Mouse (Mus musculus) adrenal gland (tissue): Measurements from ENCODE around the gene Syne4.

Source experiments
- intact Hi-C: fragments of 180-260 bp; cut with DNase I; formaldehyde crosslinking; loops from one replicate; pipeline ENCODE4 v1.15.1; 2025

Syne4 gene

DNA sequence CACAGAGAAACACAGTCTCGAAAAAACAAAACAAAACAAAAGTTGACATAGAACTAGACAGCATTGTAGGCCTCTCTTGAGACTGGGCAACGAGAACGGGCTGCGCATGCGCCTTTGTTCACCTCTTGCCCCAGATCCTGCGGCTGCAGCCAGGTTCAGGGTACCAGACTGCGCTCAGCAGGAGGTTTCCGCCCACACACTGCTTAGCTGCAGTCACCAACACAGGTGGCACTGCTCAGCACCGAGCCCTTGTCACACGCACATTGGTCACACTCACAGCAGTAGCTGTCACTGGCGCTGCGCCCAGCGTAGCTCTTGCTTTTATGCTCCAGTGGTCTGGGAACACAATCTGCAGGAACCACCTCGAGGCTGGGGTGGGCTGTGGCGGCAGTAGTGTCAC, 12.5 kb downstream of the Syne4 start:
- intact Hi-C loops, result no loop called here

DNA sequence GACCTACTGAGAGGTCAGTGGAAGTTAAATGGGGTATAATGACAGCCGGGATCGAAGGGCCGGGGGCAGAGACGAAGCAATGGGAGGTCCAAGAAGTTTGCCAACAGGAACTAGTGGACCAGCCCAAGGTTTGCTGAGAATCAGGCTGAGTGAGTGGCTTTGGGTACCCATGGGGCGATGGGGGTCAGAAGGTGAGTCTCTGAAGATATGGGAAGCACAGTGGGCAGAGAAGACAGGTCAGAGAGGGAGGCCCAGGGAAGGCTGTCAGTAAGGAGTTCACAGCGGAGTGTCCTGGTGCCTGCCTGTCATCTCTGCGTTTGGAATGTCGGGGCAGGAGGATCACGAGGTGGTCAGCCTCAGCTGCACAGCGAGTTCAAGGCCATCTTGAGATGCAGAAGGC, 13.8 kb downstream of the Syne4 start:
- intact Hi-C loops, result no loop called here

DNA sequence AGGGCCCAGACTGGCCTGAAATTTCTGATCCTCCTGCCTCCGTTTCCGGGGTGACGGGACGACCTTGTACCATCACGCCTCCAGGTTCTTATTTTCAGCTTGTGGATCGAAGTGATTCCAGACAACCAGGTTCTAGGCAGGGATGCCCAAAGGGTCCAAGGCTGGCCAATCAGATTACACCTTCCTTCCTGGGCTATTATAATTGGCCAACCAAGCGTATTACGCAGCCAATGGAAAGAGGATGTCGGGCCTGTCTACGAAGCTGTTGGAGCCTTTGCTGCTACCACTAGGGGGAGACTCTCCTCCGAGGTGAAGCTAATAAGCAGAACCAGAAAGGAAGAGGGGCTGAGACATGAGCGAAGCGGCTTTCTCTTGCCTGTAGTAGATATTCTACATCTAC, 17.3 kb downstream of the Syne4 start:
- intact Hi-C loops, result no loop called here

DNA sequence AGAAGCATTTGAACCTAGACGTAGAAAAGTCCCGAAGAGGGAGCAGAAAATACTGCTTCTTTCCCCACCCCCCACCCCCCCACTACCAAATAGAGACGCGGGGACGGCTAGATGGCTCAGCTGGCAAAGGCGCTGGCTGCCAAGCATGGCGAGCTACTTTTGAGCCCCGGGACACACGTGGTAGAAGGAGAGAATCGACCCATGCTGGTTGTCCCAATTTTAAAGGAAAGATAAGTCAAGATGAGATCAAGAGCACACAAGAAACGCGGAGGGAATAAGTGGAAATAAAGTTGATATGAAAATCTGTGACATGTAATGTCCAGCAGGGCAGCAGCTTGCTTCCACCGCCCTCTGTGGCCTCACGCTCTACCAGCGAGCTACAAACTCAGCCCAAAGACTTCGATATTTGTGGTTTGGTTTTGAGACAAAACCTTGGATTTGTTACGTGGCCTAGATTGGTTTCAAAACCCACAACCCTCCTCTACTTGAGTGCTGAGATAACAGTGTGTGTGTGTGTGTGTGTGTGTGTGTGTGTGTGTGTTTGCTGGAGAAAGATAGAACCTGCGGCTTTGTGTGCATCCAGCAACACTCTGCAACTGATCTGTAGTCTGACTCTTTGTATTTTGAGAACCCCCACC, 18.1 kb downstream of the Syne4 start:
- intact Hi-C loops, result no loop called here

DNA sequence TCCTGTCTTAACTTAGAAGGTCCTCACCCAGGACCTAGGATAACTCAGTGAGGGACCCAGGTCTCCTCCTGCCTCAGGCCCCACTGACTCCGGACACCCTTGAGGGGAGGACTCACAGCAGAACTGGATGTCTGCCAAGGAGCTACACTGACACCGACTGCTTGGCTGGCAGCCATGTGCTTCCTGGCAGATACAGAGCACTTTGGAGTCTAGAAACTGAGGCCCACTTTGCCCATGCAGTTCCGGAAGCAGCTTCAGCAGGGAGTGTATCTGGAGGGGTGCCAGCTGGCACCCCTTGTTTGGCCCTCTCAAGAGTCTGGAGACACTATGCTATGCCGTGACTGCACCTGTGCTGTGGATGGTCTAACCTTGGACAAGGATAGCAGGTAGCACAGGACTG, 18.8 kb downstream of the Syne4 start:
- intact Hi-C loops, result no loop called here

DNA sequence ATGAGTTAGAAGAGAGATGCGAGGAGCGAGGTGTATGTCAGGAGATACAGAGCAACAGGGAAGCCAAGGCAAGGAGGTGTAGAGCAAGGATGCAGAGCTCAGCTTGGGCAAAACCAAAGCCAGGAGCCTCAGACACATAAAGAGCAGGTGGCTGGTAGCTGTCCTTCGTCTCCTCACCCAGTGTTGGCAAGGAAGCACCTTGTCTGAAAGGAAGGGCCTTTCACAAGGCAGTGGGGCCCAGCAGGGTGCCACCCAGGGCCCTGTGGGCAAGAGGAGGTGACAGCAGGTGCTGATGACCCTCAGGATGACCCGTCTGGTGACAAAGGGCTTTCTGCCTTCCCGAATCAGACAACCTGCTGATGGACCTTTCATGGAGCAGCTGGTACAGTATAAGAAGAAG, 20.0 kb downstream of the Syne4 start:
- intact Hi-C loops, result no loop called here

DNA sequence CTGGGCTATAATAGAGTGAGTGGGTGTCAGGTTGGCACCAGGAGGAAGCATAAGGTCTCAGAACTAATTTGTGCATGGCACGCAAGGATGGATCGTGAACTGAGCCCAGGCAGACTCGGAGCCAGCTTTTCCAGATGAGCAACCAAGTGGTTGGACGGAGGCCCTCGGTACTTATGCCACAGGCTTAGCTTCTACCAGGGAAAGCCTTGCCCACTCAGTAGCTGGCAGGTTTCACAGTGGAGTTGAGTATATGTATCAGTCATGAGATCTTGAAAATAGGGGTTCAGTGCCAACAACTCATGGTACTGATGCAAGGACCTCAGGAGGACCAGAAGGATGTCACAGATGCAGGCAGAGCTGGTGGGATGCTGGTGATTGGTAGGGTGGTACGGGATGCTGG, 21.1 kb downstream of the Syne4 start:
- intact Hi-C loops, result loop anchor here (1.0 kb wide), 1 partner anchor 11 kb away; no protein-coding TSS in a partner anchor

DNA sequence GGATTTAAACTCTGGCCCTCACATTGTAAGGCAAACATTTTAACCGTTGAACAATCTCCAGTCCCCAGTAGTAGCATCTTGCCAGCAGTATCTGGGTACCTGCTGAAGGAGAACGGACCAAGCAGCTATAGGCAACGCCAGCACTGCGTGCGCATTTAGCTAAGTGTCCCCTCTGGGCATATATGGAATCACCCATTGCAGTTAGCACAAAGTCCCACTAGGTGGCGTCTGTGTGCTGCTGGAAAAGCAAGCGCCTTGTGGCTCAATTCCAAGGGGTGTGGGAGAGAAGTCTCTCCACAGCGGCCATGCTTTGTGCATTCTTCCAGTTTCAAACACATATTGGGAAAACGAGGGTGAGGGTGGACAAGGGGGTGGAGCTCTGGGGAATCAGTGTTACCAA, 21.8 kb downstream of the Syne4 start:
- intact Hi-C loops, result no loop called here

DNA sequence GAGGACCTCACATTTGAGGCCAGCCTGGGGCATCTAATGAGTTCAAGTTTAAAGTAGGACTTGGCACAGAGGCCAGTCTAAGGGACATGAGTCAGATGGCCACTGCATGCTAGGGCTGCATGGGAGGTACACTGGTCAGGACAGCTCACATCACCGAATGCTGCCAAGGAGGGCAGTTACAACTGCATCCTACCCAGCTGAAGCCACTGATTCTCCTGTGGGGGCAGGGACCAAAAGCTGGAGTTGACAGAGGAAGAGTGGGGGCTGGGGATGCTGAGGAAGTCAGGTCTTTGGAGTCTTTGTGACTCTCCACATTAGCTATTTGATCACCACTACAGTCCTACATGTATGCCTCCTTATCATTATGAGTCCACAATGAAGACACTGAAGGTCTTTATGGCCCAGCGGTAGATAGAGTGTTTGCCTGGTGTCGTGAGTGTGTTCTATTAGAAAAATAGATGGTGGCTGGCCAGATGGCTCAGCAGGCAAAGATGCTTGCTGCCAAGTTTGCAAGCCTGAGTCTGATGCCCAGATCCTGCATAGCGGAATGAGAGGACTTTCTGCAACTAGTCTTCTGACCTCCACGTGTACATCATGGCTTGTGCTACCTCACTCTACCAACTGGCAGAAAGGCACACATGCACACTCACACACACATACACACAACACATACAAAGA, 25.0 kb downstream of the Syne4 start:
- intact Hi-C loops, result no loop called here

DNA sequence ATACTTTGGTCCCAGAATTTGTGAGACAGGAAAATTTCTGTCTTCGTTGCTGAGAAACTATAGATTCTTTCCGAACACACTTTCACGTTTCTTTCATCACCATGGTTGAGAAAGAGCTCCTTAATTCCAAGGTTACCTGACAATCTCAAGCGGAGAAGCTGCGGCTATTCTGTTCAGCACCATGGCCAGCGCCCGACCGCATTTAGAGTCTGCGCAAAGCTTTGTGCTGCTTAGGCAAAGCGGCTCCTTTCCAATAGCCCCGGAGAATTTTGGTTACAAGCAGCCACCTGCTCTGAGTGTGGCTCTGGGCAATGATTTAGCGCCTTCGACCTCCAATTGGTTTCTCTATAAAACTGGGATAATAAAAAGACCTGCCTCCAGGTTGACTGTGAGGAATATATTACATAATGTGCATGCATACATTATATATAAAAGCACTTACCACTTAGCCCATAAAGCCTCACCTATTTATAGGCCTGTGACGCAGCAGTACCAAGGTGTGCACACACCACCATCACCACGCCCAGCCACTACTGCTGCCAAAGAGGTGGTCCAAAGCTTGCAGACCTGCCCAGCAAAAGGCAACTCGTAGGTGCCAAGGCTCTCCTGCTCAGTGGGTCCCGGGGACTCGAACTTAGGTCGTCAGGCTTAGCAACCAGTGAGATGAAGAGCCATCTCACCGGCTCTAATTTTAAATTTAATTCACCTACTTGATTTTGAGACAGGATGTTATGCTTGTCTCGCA, 32.2 kb downstream of the Syne4 start:
- intact Hi-C loops, result loop anchor here (1.0 to 5.0 kb wide), 3 partner anchors 12 to 140 kb away; no protein-coding TSS in a partner anchor

DNA sequence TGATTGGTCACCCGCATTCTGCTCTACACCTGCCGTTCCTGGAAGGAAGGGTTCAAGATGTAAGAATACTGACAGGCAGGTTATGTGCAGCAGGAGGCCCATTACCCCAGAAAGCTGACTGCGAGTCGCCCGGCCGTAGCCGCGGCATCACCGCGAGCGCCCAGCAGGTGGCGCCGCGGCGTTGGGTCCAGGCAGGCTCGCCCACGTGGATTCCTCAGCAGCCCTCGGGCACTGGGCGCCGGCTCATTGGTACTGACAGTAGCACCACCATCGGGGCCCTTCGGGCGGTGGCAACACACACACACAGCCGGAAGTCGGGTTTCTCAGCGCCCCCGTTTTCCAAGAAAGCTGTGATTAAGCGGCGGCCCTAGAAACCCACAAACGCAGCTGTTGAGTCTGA, 33.2 kb downstream of the Syne4 start:
- intact Hi-C loops, result loop anchor here (5.0 kb wide), 2 partner anchors 84 to 139 kb away; no protein-coding TSS in a partner anchor

DNA sequence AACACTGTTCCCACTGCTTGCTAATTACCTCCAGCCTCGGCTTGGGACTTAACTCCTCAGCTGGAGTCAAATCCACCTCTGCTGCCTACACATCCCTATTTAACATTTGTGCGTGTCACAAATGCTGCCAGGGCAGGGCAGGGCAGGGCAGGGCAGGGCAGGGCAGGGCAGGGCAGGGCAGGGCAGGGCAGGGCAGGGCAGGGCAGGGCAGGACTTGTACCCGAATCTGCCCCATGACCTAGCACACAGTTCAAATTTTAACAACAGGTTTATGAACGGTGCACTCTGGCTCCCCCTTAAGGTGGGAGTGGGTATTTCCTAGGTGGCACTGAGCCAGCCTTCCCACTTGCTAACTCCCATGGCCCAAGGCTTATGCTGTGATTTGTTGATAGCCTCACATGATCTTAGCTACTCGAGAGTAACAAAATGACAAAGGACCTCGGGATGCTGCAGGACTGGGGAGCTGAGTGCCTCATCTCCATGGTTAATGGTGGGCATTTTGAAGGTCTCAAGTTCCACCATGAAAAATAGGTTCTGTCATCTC, 38.7 kb downstream of the Syne4 start:
- intact Hi-C loops, result no loop called here

DNA sequence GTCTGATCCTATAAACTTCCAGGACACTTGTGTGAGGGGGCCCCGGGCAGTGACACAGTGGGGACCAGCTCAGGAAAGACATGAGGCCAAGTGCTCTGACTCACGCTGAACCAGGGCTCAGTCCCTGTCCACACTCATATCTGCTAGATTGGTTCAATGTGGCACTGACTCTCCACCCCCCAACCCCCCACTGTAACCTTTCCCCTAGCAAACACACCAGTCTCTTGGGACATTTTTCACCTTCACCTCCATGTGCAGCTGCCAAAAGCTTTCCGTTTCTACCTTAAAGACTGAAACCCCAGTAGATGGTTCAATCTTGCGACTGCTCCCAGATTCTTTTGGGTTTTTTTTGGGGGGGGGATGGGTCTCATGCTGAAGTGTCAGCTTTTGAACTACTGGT, 39.5 kb downstream of the Syne4 start:
- intact Hi-C loops, result no loop called here

DNA sequence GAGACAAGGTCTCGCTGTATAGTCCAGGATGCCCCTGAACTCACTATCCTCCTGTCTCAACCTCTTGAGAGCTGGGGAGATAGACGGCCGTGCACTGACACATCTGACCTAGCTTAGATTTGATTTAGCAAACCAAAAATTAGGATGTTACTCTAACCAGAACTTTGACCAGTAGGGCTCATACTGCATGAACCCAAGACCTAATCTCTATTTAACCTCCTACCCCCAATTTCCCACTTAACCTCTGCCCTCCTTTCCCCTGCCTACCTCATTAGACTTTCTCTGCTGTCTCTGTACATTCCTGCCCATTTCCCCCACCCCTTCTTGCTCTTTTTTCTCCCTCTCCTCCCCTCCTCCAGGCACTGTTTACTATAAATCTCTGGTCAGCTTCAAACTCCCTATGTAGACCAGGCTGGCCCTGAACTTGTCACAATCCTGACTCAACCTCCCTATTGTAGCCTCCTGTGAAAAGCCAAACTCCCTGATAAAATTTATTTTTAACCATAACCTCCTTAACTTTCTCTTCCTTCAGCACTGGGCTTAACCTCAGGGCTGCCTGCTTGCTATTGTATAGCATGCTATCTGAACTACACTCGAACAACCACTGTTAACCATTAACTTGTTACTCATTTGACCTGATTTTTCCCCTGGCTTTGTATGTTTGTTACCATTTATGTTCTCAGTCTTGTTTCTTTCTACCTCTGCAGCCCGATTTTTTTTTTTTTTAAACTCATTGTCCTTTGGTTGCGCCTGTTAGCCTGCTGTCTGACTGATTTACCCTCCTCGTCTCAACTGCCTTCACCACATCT, 44.0 kb downstream of the Syne4 start:
- intact Hi-C loops, result no loop called here

DNA sequence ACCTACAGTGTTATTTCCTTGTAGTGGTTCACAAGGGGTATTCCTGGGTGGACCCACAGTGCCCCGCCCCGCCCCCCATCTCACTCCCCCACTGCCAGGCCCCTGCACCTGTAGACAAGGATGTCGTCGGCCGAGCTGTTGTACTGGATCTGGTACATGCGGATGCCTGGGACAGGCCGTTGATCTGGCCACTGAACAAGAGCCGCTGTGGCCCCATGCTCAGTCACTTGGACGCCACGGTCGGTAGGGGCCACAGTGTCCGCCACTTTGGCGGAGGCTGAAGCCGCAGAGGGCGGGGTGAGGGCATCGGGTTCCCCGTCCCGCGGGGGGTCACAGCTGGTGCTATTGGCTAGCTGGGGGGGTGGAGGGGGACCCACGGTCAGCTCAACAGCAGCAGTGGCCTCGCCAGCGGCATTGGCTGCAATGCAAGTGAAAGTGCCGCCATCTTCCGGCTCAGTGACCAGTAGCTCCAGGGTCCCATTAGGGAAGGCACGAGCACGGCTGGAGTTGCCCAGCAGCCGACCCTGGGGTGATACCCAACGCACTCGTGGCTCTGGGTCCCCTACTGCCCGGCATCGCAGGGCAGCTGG, 44.8 kb downstream of the Syne4 start:
- intact Hi-C loops, result no loop called here

DNA sequence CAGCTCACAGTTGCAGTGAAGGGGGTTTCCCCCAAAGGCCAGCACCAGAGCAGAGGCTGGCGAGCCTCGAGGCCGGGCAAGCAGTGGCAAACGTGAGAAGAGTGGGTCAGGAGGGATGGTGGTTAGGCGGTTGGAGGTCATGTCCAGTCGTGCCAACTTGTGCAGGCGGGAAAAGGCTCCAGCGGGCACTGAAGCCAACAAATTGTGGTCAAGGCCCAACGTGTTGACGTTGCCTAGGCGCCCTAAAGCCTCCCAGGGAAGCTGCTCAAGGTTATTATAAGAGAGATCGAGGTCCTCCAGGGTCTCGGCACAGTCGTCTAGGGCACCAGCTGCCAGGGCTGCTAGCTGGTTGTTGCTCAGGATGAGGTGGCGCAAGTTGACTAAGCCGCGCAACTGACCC, 45.4 kb downstream of the Syne4 start:
- intact Hi-C loops, result no loop called here

DNA sequence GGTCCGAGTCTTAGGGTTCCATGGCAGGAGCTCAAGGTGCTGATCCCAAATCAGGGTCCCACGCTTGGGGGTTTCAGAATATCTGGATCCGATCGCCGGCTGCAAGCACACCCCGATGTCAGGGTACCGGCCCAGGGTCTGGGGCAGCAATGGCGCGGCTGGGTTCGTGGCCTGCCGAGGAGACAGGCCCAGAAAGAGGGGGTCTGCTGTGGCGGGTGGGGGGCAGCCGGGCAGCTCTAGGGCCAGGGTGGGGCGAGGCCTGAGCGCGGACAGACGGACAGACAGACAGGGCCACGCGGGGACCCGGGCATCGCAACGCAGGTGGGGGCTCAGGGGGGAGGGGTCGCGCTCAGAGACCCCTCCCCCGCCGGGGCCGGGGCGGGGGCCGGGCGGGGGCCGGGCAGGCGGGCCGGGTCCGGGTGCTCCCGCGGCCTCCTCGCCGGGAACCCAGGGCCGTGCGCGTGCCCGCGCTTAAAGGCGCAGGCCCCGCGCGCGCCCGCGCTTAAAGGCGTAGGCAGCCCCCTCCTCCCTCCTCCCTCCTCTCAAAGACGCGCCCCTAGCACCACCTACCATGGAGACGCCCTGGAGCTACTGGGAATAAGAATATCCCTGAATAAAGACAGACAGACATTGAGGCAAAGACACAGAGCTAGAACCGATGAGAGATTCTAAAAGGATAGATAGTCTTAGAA, 48.2 kb downstream of the Syne4 start, which contains the start of gene Lrfn3:
Gene Lrfn3 (minus strand): TSS at position 121 of the 692 bp plus-strand sequence.
- intact Hi-C loops, result no loop called here

DNA sequence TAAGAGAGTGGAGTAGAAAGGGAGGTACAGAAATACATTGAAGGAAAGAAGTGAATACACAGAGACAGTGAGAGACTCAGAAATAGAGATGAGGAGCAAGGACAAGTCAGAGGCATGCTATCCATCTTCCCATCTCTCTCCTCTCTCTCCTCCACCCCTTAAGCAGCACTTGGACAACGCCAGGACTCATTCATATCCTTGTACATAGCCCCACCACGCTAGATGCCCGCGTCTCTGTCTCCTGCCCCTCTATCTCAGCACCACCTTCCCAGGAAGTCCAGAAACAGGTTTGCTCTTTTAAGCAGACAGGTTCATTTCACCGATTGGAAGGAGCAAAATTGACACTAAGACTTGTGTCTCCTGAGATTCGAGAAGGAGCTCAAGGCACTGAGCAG, 48.7 kb downstream of the Syne4 start:
- intact Hi-C loops, result no loop called here

DNA sequence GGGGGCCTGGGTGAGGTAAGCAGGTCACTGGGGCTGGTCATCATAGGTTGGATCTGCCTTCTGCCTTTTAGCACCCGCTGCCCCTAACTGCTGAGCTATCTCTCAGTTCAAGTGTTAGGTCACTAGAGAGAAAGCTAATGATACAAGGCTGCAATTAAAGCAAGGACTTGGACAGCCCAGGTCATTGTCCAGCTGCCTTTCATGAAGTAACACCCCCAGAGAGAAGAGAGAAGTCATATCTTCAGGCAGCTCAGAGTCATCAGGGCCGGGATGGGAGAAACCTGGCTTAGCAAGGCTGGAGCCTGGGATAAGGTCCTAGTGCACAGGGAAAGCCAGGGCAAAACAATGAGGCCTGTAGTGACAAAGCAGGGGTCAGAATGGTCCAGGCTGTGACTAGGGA, 52.9 kb downstream of the Syne4 start:
- intact Hi-C loops, result no loop called here
